ENCODE assay signal across 9 mouse cellular contexts in the genomic region with DNA sequence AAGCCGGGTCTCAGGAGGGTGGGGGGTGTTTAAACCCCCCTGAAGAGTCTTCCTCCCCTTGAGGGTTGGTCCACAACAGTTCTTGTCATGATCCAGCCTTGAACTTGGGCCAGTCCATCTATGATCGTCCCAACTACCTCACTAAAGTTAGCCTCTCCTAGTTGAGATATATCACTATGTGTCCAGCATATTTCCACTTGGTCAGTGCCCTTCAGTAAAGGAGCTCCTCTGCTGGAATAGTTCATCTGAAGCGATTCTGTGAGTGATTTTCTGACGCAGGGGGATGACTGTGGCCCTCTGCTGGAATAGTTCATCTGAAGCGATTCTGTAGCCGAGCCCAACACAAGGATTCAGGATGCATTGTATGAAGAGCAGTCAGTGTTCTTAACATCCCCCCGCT. TPM values are rescaled to one million over a fixed set of nuclear protein-coding genes. Genes with fewer than 3 reads are reported as not detected.
A peak's percentile ranks its signal among the peaks of the same experiment; 100 is the strongest.
DNase-seq lines count a peak whose midpoint lies in the region; ATAC-seq and TF ChIP-seq lines count a peak whose summit lies in the region.
"Had no signal": no experiment of that assay in that cellular context is flagged by ENCODE, and none has a peak within 500 bp of the region (broad histone marks: within the 10 kb centered on the region; RNA-seq: fewer than 3 reads in every experiment).

No protein-coding gene starts in this region.

- no peak for TF ChIP-seq CTCF in stomach, postnatal 0 days (IDR thresholded peaks at IDR 0.05; ENCODE audit: low read depth)
- TF ChIP-seq CTCF in hindbrain, postnatal 0 days (IDR thresholded peaks at IDR 0.05; ENCODE audit: low read depth): no peak

- peaks cover 10% of the 10 kb centered on the region for H3K36me3 ChIP-seq in heart, embryonic 11.5 days (ENCODE audit: control insufficient read depth, insufficient read depth, low read length)
- H3K36me3 ChIP-seq in stomach, embryonic 14.5 days (ENCODE audit: control insufficient read depth, insufficient read depth, low read length): peaks cover 11% of the 10 kb centered on the region; the same call in 1 of the 2 replicates
- H3K36me3 ChIP-seq in stomach, postnatal 0 days (ENCODE audit: control insufficient read depth, insufficient read depth, low read length): 0 out of 2 replicates have a peak, but pooled peaks cover 6% of the 10 kb centered on the region
- H3K36me3 ChIP-seq in hindbrain, postnatal 0 days (ENCODE audit: insufficient read depth, low read length): no peaks in the 10 kb centered on the region; the same call in 1 of the 2 replicates
- peaks cover 14% of the 10 kb centered on the region for H3K36me3 ChIP-seq in stomach, embryonic 16.5 days (ENCODE audit: control insufficient read depth, insufficient read depth, low read length)

- H3K9me3 ChIP-seq in heart, embryonic 11.5 days (replicated peaks; ENCODE audit: control insufficient read depth, low read length): peaks cover 12% of the 10 kb centered on the region
- H3K9me3 ChIP-seq in stomach, embryonic 14.5 days (ENCODE audit: control insufficient read depth, low read depth, low read length): peaks cover 4% of the 10 kb centered on the region; the same call in 1 of the 2 replicates
- 0 out of 2 replicates have a peak, but pooled peaks cover 4% of the 10 kb centered on the region for H3K9me3 ChIP-seq in stomach, postnatal 0 days (ENCODE audit: control insufficient read depth, low read length)
- no peaks in the 10 kb centered on the region; the same call in none of the 2 replicates for H3K9me3 ChIP-seq in hindbrain, postnatal 0 days (ENCODE audit: low read length)
- H3K9me3 ChIP-seq in stomach, embryonic 16.5 days (replicated peaks; ENCODE audit: control insufficient read depth, low read length): peaks cover 5% of the 10 kb centered on the region

- no peaks in the 10 kb centered on the region for H3K27me3 ChIP-seq in heart, embryonic 11.5 days (ENCODE audit: control insufficient read depth, insufficient read depth, low read length)
- H3K27me3 ChIP-seq in stomach, embryonic 14.5 days (ENCODE audit: control insufficient read depth, insufficient read depth, low read length): no peaks in the 10 kb centered on the region
- no peaks in the 10 kb centered on the region for H3K27me3 ChIP-seq in stomach, postnatal 0 days (ENCODE audit: control insufficient read depth, insufficient read depth, low read length)
- no peaks in the 10 kb centered on the region for H3K27me3 ChIP-seq in hindbrain, postnatal 0 days (ENCODE audit: insufficient read depth, low read length)
- H3K27me3 ChIP-seq in stomach, embryonic 16.5 days (ENCODE audit: control insufficient read depth, insufficient read depth, low read length): no peaks in the 10 kb centered on the region

- DNase-seq in heart, adult 18-20 months: no peak
- DNase-seq in stomach, postnatal 0 days (ENCODE audit: low spot score): no peak
- DNase-seq in hindbrain, postnatal 0 days (ENCODE audit: low spot score): no peak
- no peak for DNase-seq in kidney, postnatal 14 days
- no peak for DNase-seq in kidney, postnatal 25 days

- no peak overlapping the region for H3K27ac ChIP-seq in heart, embryonic 11.5 days (ENCODE audit: low read depth, low read length)
- H3K27ac ChIP-seq in stomach, embryonic 14.5 days (ENCODE audit: low read length): no peak overlapping the region
- no peak overlapping the region for H3K27ac ChIP-seq in stomach, postnatal 0 days (replicated peaks)
- H3K27ac ChIP-seq in hindbrain, postnatal 0 days: peak overlapping the region; percentile 54; the same call in 1 of the 2 replicates
- no peak overlapping the region for H3K27ac ChIP-seq in stomach, embryonic 16.5 days (ENCODE audit: low read length)
- H3K27ac ChIP-seq: kidney, postnatal 0 days had no signal

- ATAC-seq in heart, embryonic 11.5 days (replicated peaks; ENCODE audit: insufficient number of reproducible peaks, low FRiP score, low TSS enrichment): no peak
- ATAC-seq in stomach, embryonic 14.5 days (ENCODE audit: insufficient number of reproducible peaks, insufficient read depth, low FRiP score, low read depth): no peak
- ATAC-seq in stomach, postnatal 0 days (ENCODE audit: low FRiP score, low TSS enrichment): no peak
- no peak for ATAC-seq in hindbrain, postnatal 0 days
- no peak for ATAC-seq in stomach, embryonic 16.5 days (ENCODE audit: insufficient read depth, low FRiP score)

- no peak overlapping the region for H3K9ac ChIP-seq in heart, embryonic 11.5 days (ENCODE audit: low read depth, low read length)
- H3K9ac ChIP-seq in stomach, embryonic 14.5 days (replicated peaks; ENCODE audit: low read depth, low read length): no peak overlapping the region
- H3K9ac ChIP-seq in stomach, postnatal 0 days (ENCODE audit: low read length): no peak overlapping the region
- H3K9ac ChIP-seq in hindbrain, postnatal 0 days (replicated peaks; ENCODE audit: low read length): no peak overlapping the region
- H3K9ac ChIP-seq in stomach, embryonic 16.5 days (ENCODE audit: low read length): no peak overlapping the region

- TF ChIP-seq EP300 in stomach, postnatal 0 days (optimal IDR thresholded peaks at IDR 0.05): no peak

- 64% methylated on average over 7 of the region's 7 CpGs for WGBS in heart, embryonic 11.5 days (ENCODE audit: insufficient replicate concordance)
- 52% methylated on average over 7 of the region's 7 CpGs for WGBS in stomach, embryonic 14.5 days
- WGBS in stomach, postnatal 0 days: 51% methylated on average over 7 of the region's 7 CpGs
- 36% methylated on average over 7 of the region's 7 CpGs for WGBS in hindbrain, postnatal 0 days
- WGBS in stomach, embryonic 16.5 days: 69% methylated on average over 7 of the region's 7 CpGs

- H3K4me3 ChIP-seq in heart, embryonic 11.5 days (ENCODE audit: low read depth, low read length): no peak overlapping the region
- H3K4me3 ChIP-seq in stomach, embryonic 14.5 days (ENCODE audit: low read depth, low read length): no peak overlapping the region
- no peak overlapping the region for H3K4me3 ChIP-seq in stomach, postnatal 0 days (ENCODE audit: low read depth, low read length)
- H3K4me3 ChIP-seq in hindbrain, postnatal 0 days (ENCODE audit: low read length): no peak overlapping the region
- no peak overlapping the region for H3K4me3 ChIP-seq in stomach, embryonic 16.5 days (replicated peaks; ENCODE audit: low read length)

- no peaks in the 10 kb centered on the region for H3K4me1 ChIP-seq in heart, embryonic 11.5 days (ENCODE audit: control insufficient read depth, insufficient read depth, low read length)
- no peaks in the 10 kb centered on the region for H3K4me1 ChIP-seq in stomach, embryonic 14.5 days (ENCODE audit: control insufficient read depth, insufficient read depth, low read length)
- H3K4me1 ChIP-seq in stomach, postnatal 0 days (replicated peaks; ENCODE audit: control insufficient read depth, insufficient read depth): no peaks in the 10 kb centered on the region
- H3K4me1 ChIP-seq in hindbrain, postnatal 0 days (ENCODE audit: insufficient read depth, low read length): no peaks in the 10 kb centered on the region
- H3K4me1 ChIP-seq in stomach, embryonic 16.5 days (ENCODE audit: control insufficient read depth, insufficient read depth, low read length): no peaks in the 10 kb centered on the region

- H3K4me2 ChIP-seq in heart, embryonic 11.5 days: peak overlapping the region; percentile 41
- peak overlapping the region; percentile 38 for H3K4me2 ChIP-seq in stomach, embryonic 14.5 days (replicated peaks; ENCODE audit: low read depth, low read length)
- no peak overlapping the region for H3K4me2 ChIP-seq in stomach, postnatal 0 days (replicated peaks; ENCODE audit: low read depth)
- no peak overlapping the region for H3K4me2 ChIP-seq in hindbrain, postnatal 0 days (ENCODE audit: low read depth, low read length)
- H3K4me2 ChIP-seq in stomach, embryonic 16.5 days (ENCODE audit: low read depth, low read length): peak overlapping the region; percentile 31; the same call in 1 of the 2 replicates

RNA-seq across cellular contexts. Expression of gene Tmem267, which starts 0.5 kb away (rescaled TPM):
- polyA plus RNA-seq in heart, embryonic 11.5 days (2014; fragmentation: Nextera tagmentation; extraction: Ambion mirVana): 1.0 and 1.6 TPM in 2 replicates
- 10 to 100 TPM; 16.1 to 20.4 TPM for total RNA-seq in heart, adult 18-20 months (2021)
- 1.2 and 1.6 TPM in 2 replicates for polyA plus RNA-seq in stomach, embryonic 14.5 days (2014; fragmentation: Nextera tagmentation; extraction: Ambion mirVana)
- polyA plus RNA-seq in stomach, postnatal 0 days (2015; fragmentation: Nextera tagmentation; extraction: Ambion mirVana): 1.2 and 1.3 TPM in 2 replicates
- total RNA-seq in hindbrain, postnatal 0 days (2014; rRNA removed): 19.2 and 24.3 TPM in 2 replicates
- 2.2 and 5.3 TPM in 2 replicates for polyA plus RNA-seq in hindbrain, postnatal 0 days (2015; fragmentation: Nextera tagmentation; extraction: Ambion mirVana)
- polyA plus RNA-seq in stomach, embryonic 16.5 days (2015; fragmentation: Nextera tagmentation; extraction: Ambion mirVana): 0.71 and 0.99 TPM in 2 replicates

RNA-seq across cellular contexts. Expression of gene 3110070M22Rik, which starts 0.8 kb away (rescaled TPM):
- polyA plus RNA-seq in heart, embryonic 11.5 days (2014; fragmentation: Nextera tagmentation; extraction: Ambion mirVana): 0.86 and 1.8 TPM in 2 replicates
- total RNA-seq in heart, adult 18-20 months (2021): 1 to 10 TPM; 1.0 to 1.4 TPM
- polyA plus RNA-seq in stomach, embryonic 14.5 days (2014; fragmentation: Nextera tagmentation; extraction: Ambion mirVana): 1.4 and 2.1 TPM in 2 replicates
- polyA plus RNA-seq in stomach, postnatal 0 days (2015; fragmentation: Nextera tagmentation; extraction: Ambion mirVana): 0.75 and 1.2 TPM in 2 replicates
- 7.7 and 13.4 TPM in 2 replicates for total RNA-seq in hindbrain, postnatal 0 days (2014; rRNA removed)
- polyA plus RNA-seq in hindbrain, postnatal 0 days (2015; fragmentation: Nextera tagmentation; extraction: Ambion mirVana): 1.4 and 2.6 TPM in 2 replicates
- 1.2 and 1.4 TPM in 2 replicates for polyA plus RNA-seq in stomach, embryonic 16.5 days (2015; fragmentation: Nextera tagmentation; extraction: Ambion mirVana)

RNA-seq across cellular contexts. Expression of gene 4833420G17Rik, which starts 24.8 kb away (rescaled TPM):
- 38.8 and 42.4 TPM in 2 replicates for polyA plus RNA-seq in heart, embryonic 11.5 days (2014; fragmentation: Nextera tagmentation; extraction: Ambion mirVana)
- total RNA-seq in heart, adult 18-20 months (2021): 1 to 10 TPM; 5.6 to 9.2 TPM
- polyA plus RNA-seq in stomach, embryonic 14.5 days (2014; fragmentation: Nextera tagmentation; extraction: Ambion mirVana): 76.5 and 79.3 TPM in 2 replicates
- 24.1 and 24.4 TPM in 2 replicates for polyA plus RNA-seq in stomach, postnatal 0 days (2015; fragmentation: Nextera tagmentation; extraction: Ambion mirVana)
- total RNA-seq in hindbrain, postnatal 0 days (2014; rRNA removed): 51.1 and 64.5 TPM in 2 replicates
- polyA plus RNA-seq in hindbrain, postnatal 0 days (2015; fragmentation: Nextera tagmentation; extraction: Ambion mirVana): 58.0 and 61.5 TPM in 2 replicates
- polyA plus RNA-seq in stomach, embryonic 16.5 days (2015; fragmentation: Nextera tagmentation; extraction: Ambion mirVana): 49.5 and 50.8 TPM in 2 replicates

RNA-seq across cellular contexts. Expression of gene Paip1, which starts 59.0 kb away (rescaled TPM):
- 31.2 and 37.1 TPM in 2 replicates for polyA plus RNA-seq in heart, embryonic 11.5 days (2014; fragmentation: Nextera tagmentation; extraction: Ambion mirVana)
- 100 to 1,000 TPM; 117 to 118 TPM for total RNA-seq in heart, adult 18-20 months (2021)
- 87.6 and 88.3 TPM in 2 replicates for polyA plus RNA-seq in stomach, embryonic 14.5 days (2014; fragmentation: Nextera tagmentation; extraction: Ambion mirVana)
- polyA plus RNA-seq in stomach, postnatal 0 days (2015; fragmentation: Nextera tagmentation; extraction: Ambion mirVana): 41.8 and 47.1 TPM in 2 replicates
- 108 and 128 TPM in 2 replicates for total RNA-seq in hindbrain, postnatal 0 days (2014; rRNA removed)
- 158 and 166 TPM in 2 replicates for polyA plus RNA-seq in hindbrain, postnatal 0 days (2015; fragmentation: Nextera tagmentation; extraction: Ambion mirVana)
- 57.0 and 64.1 TPM in 2 replicates for polyA plus RNA-seq in stomach, embryonic 16.5 days (2015; fragmentation: Nextera tagmentation; extraction: Ambion mirVana)

Comparison
In these comparisons a context has a peak if more than half of its experiments do, and no peak if none do; other contexts are left out.
1. H3K4me2 ChIP-seq: peak in heart, embryonic 11.5 days (single experiment), stomach, embryonic 14.5 days (single experiment) and stomach, embryonic 16.5 days (single experiment); none in stomach, postnatal 0 days (single experiment) and hindbrain, postnatal 0 days (single experiment).